Mouse (Mus musculus) cerebellum, adult 2 months (tissue): ENCODE measurements around the gene Kbtbd6.

ENCODE experiments used
- CTCF ChIP-seq: fragments of 200-500 bp; IDR thresholded peaks from 2 replicates; pipeline ENCODE4 v1.5.1; 2011; ENCODE audit warnings: low read depth, mild to moderate bottlenecking, control low read depth, low read length, moderate library complexity, borderline replicate concordance; ENCODE audit not compliant: insufficient read depth
- POLR2A ChIP-seq: fragments of 200-500 bp; IDR thresholded peaks from 2 replicates; pipeline ENCODE4 v1.6.1; 2011; ENCODE audit warnings: low read length, control low read depth, borderline replicate concordance; ENCODE audit not compliant: insufficient read depth

DNA sequence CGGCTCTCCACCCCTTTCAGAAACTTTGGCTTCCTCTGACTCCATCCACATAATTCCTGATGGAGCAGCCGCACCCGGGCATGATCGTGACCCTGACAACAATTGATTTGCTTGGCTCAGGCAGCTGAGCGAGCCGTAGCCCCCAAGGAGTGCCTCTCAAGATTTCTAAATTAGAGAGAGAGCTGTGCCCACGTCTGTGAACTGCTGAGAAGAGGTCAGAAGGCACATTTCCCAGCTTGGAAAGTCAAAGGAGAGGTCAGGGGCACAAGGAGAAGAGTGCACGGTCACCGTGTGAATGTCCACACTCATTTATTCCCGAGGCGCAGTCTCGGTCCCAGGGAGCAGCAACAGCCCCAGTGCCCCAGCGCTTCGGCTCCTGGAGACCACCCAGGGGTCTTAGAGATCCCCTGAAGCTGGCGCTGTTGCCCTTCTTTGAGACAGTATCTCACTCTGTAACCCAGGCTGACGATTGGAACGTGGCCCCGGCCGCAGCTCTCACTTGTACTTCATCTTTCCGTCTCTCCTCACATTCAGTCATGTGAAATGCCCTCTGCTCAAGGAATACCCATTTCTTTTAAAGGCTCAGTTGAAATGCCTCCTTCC, 31.5 kb upstream of the Kbtbd6 start:
- TF ChIP-seq CTCF (no peak), POLR2A (no peak)
